ENCODE assay signal across 12 mouse cellular contexts in genomic region chr11:116810528-116810927, GRCm38 (mm10). TPM values are rescaled to one million over a fixed set of nuclear protein-coding genes. Genes with fewer than 3 reads are reported as not detected.
DNase-seq lines count a peak whose midpoint lies in the region; ATAC-seq and TF ChIP-seq lines count a peak whose summit lies in the region.
"Had no signal": no experiment of that assay in that cellular context is flagged by ENCODE, and none has a peak within 500 bp of the region (broad histone marks: within the 10 kb centered on the region; RNA-seq: fewer than 3 reads in every experiment).

No protein-coding gene starts in this region.

- no peaks in the 10 kb centered on the region for H3K9me3 ChIP-seq in E14TG2a.4 (ENCODE audit: low read length)
- no peaks in the 10 kb centered on the region for H3K9me3 ChIP-seq in forebrain, embryonic 14.5 days (replicated peaks; ENCODE audit: control insufficient read depth, low read length)
- no peaks in the 10 kb centered on the region for H3K9me3 ChIP-seq in midbrain, embryonic 11.5 days (ENCODE audit: control insufficient read depth, low read length)

- WGBS in forebrain, embryonic 14.5 days: 49% methylated on average over 11 of the region's 11 CpGs
- 32% methylated on average over 11 of the region's 11 CpGs for WGBS in midbrain, embryonic 11.5 days

- H3K9ac ChIP-seq in forebrain, embryonic 14.5 days (ENCODE audit: low read length): peak overlapping the region; percentile 66
- H3K9ac ChIP-seq in midbrain, embryonic 11.5 days (ENCODE audit: low read length): peak overlapping the region; percentile 63

- peak overlapping the region; percentile 97 for H3K27ac ChIP-seq in forebrain, embryonic 14.5 days (ENCODE audit: low read depth, low read length)
- H3K27ac ChIP-seq in midbrain, embryonic 11.5 days (ENCODE audit: low read depth, low read length): peak overlapping the region; percentile 94

- peak; percentile 53 for DNase-seq in cerebellum, adult 9-11 months
- no peak for DNase-seq in cerebellum, postnatal 36 days
- DNase-seq in forebrain, embryonic 14.5 days (ENCODE audit: low spot score): peak; percentile 69
- no peak for DNase-seq in midbrain, embryonic 11.5 days (ENCODE audit: low spot score, missing footprints)
- DNase-seq in embryo, embryonic 10 days (ENCODE audit: low spot score): no peak
- DNase-seq in thymus, postnatal 36 days: no peak
- no peak for DNase-seq in urinary bladder, postnatal 14 days (ENCODE audit: low spot score)
- DNase-seq: layer of hippocampus, adult 9-11 months; lung, postnatal 36 days had no signal

- H3K4me2 ChIP-seq in forebrain, embryonic 14.5 days (ENCODE audit: low read length): peak overlapping the region; percentile 66
- peak overlapping the region; percentile 49 for H3K4me2 ChIP-seq in midbrain, embryonic 11.5 days

- peaks cover 16% of the 10 kb centered on the region for H3K27me3 ChIP-seq in E14TG2a.4 (ENCODE audit: insufficient read depth, low read length)
- H3K27me3 ChIP-seq in forebrain, embryonic 14.5 days (replicated peaks; ENCODE audit: control insufficient read depth, insufficient read depth, low read length): no peaks in the 10 kb centered on the region
- H3K27me3 ChIP-seq in midbrain, embryonic 11.5 days (ENCODE audit: control insufficient read depth, insufficient read depth, low read length): no peaks in the 10 kb centered on the region

- ATAC-seq in forebrain, embryonic 14.5 days: no peak; the same call in 1 of the 2 replicates
- ATAC-seq in midbrain, embryonic 11.5 days (ENCODE audit: low FRiP score): no peak

- no peaks in the 10 kb centered on the region for H3K36me3 ChIP-seq in E14TG2a.4 (ENCODE audit: insufficient read depth, low read length)
- H3K36me3 ChIP-seq in forebrain, embryonic 14.5 days (ENCODE audit: control insufficient read depth, insufficient read depth, low read length): no peaks in the 10 kb centered on the region
- no peaks in the 10 kb centered on the region for H3K36me3 ChIP-seq in midbrain, embryonic 11.5 days (ENCODE audit: control insufficient read depth, insufficient read depth, low read length)

- H3K4me3 ChIP-seq in E14TG2a.4 (replicated peaks; ENCODE audit: low read length): peak overlapping the region; percentile 74
- peak overlapping the region; percentile 25 for H3K4me3 ChIP-seq in forebrain, embryonic 14.5 days (ENCODE audit: low read depth, low read length)
- no peak overlapping the region for H3K4me3 ChIP-seq in midbrain, embryonic 11.5 days (ENCODE audit: low read depth, low read length)

- no peak for TF ChIP-seq CTCF in E14TG2a.4 (conservative IDR thresholded peaks at IDR 0.05; ENCODE audit: low read length)

- H3K4me1 ChIP-seq in E14TG2a.4 (replicated peaks; ENCODE audit: low read depth, low read length): peaks cover 69% of the 10 kb centered on the region
- H3K4me1 ChIP-seq in forebrain, embryonic 14.5 days (ENCODE audit: control insufficient read depth, insufficient read depth, low read length): peaks cover 34% of the 10 kb centered on the region
- peaks cover 51% of the 10 kb centered on the region for H3K4me1 ChIP-seq in midbrain, embryonic 11.5 days (ENCODE audit: control insufficient read depth, insufficient read depth, low read length)

RNA-seq across cellular contexts. Expression of gene Mxra7, which starts 17.3 kb away (rescaled TPM):
- 3.6 and 3.8 TPM in 2 replicates for polyA plus RNA-seq in forebrain, embryonic 14.5 days (2014; fragmentation: Nextera tagmentation; extraction: Ambion mirVana)
- polyA plus RNA-seq in midbrain, embryonic 11.5 days (2014; fragmentation: Nextera tagmentation; extraction: Ambion mirVana): 27.4 and 31.6 TPM in 2 replicates

RNA-seq across cellular contexts. Expression of gene Mettl23, which starts 32.5 kb away (rescaled TPM):
- 79.2 and 100 TPM in 2 replicates for polyA plus RNA-seq in forebrain, embryonic 14.5 days (2014; fragmentation: Nextera tagmentation; extraction: Ambion mirVana)
- 72.5 and 76.2 TPM in 2 replicates for polyA plus RNA-seq in midbrain, embryonic 11.5 days (2014; fragmentation: Nextera tagmentation; extraction: Ambion mirVana)

RNA-seq across cellular contexts. Expression of gene Jmjd6, which starts 32.7 kb away (rescaled TPM):
- polyA plus RNA-seq in forebrain, embryonic 14.5 days (2014; fragmentation: Nextera tagmentation; extraction: Ambion mirVana): 64.6 and 81.1 TPM in 2 replicates
- 86.9 and 89.9 TPM in 2 replicates for polyA plus RNA-seq in midbrain, embryonic 11.5 days (2014; fragmentation: Nextera tagmentation; extraction: Ambion mirVana)

RNA-seq across cellular contexts. Expression of gene St6galnac1, which starts 35.2 kb away (rescaled TPM):
- polyA plus RNA-seq in forebrain, embryonic 14.5 days (2014; fragmentation: Nextera tagmentation; extraction: Ambion mirVana): not detected in 2 replicates
- not detected in 2 replicates for polyA plus RNA-seq in midbrain, embryonic 11.5 days (2014; fragmentation: Nextera tagmentation; extraction: Ambion mirVana)
- polyA plus RNA-seq: intestine, embryonic 14.5 days; urinary bladder, adult 2 months had no signal

RNA-seq across cellular contexts. Expression of gene Mfsd11, which starts 41.7 kb away (rescaled TPM):
- polyA plus RNA-seq in forebrain, embryonic 14.5 days (2014; fragmentation: Nextera tagmentation; extraction: Ambion mirVana): 31.8 and 46.6 TPM in 2 replicates
- polyA plus RNA-seq in midbrain, embryonic 11.5 days (2014; fragmentation: Nextera tagmentation; extraction: Ambion mirVana): 28.6 and 30.3 TPM in 2 replicates

Comparison
In these comparisons a context has a peak if more than half of its experiments do, and no peak if none do; other contexts are left out.
1. DNase-seq: peak in cerebellum, adult 9-11 months (single experiment) and forebrain, embryonic 14.5 days (single experiment); none in cerebellum, postnatal 36 days (0 of 2), midbrain, embryonic 11.5 days (single experiment), embryo, embryonic 10 days (single experiment), thymus, postnatal 36 days (0 of 2) and urinary bladder, postnatal 14 days (single experiment).